Mouse (Mus musculus): ENCODE measurements at regions not wholly inside any gene's neighbourhood (a gene's known extent, or its start where the extent isn't known, plus 50 kb on each side); places are given as distances from the start of the nearest gene placed in this dataset.
"Not testable (repeated sequence)": the region's sequence is repeated elsewhere in the genome, so short reads cannot be mapped to it uniquely, and the experiment has no call there.

DNA sequence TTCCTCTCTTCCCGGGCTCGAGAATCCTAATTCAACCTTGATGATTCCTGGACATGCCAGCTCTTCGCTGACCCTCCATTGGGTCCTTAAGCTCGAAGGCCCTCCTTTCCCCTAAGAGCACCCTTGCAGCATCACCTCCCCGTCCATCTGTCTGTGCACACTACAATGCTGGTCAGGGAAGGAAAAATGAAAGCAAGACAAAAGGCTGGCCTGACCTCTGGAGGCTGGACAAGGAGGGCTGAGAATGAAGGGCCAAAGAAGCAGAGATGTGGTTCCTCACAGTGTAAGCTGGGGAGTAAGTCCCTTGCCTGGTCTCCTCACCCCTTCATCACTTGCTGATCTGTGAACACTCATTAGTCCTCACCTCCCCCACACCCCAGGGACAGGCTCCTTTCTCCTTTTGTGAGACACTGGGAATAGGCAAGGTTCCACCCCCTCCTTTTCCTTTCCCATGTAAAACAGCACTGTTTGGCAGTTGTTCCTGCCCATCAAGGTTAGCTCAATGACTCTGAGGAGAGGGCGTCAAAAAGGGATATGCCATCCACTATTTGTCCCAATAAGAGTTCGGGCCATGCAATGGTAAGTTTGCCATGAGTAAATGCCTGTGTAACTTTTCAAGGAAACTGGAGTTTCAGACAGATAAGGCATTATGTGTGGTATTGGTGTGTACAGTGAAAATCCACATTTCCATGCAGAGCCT is 332.3 kb downstream of the Diras2 start:
- no peak for DNase-seq

DNA sequence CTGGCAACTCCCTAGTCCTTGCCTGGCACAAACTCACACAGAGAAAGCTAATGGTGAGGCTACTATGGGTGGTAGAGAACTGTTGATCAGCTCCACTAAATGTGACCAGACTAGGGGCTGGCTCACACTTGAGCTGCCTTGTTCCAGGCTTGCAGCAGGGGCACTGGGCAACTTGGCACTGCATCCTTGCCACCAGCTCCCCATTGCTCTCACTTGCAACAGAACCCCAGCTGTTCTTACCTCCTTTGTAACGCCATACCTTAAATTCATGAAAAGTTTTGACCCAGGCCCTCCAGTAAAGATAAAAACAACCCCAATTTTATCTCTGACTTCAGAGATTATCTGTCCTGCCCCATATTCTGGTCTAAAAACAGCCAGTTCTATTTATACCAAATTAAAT is 328.7 kb downstream of the Diras2 start:
- DNase-seq, result no peak

DNA sequence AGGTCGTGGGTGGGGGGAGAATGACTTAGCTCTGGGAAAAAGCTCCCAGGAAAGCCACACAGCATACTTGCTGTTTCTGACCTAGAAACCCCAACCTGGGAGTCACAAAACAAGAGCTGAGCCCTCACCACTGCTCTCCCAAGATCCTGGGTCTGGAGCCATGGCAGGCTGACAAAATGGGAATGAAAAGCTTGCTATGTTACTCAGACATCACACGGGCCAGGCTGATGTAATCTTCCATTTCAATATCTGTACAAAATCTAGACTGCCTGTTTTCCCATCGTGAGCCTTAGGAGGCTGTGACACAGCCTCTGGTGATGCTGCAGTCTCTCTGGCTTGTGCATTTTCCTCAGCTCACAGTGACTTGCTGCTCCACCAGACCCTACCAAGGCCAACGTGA is 325.1 kb downstream of the Diras2 start:
- no peak for DNase-seq

DNA sequence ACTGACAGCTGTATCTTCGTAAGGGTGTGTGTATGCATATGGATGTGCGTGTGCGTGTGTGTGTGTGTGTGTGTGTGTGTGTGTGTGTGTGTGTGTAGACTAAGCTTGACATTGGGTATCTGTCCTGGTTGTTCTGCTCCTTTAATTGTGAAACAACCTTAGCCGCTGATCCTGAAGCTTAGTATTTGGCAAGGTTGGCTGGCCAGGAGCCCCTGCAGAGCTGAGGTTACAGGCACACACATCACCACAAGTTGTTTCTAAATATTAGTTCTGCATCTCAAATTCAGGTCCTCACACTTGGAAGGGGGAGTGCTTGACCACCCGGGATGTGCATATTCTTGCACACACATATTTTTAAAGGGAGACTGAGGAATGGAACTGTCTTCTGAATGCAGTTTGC is 314.7 kb downstream of the Diras2 start:
- DNase-seq, result no peak

DNA sequence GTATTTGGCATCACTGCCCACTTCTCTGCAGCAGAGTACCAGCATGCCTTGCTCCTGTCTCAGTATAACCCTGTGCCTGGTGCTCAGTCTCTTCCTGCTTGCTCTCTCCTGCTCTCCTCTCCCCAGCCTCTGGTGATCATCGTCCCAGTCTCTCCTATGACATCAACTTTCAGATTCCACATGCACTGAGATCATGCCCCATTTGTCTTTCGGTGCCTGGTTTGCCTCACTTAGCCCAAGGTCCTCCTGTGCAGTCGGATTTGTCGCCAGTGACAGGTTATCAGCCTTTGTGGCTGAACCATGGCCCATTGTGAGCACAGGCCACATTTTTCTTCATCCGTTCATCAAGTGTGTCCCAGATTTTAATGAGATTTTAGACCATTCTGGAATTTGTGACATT is 314.0 kb downstream of the Diras2 start:
- peak; percentile 24 to 39 for DNase-seq

DNA sequence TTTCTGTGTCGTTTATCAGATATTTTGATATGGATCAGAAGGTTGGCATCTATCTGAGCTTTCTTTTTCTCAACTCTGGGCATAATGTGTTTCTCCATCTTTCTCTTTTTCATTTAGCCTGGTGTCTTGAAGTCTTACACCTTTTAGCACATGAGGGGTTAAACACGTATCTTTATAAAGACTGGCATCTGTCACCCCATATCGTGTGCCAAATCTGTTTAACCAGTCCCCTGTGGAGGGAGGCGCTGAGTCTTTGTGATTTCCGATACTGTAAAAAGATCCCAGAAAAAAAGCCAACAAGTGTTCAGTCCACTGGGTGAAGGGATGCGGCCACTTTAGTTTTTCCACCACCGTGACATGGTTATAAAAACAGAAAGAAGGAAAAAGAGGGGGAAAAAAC is 313.3 kb downstream of the Diras2 start:
- no peak for DNase-seq

DNA sequence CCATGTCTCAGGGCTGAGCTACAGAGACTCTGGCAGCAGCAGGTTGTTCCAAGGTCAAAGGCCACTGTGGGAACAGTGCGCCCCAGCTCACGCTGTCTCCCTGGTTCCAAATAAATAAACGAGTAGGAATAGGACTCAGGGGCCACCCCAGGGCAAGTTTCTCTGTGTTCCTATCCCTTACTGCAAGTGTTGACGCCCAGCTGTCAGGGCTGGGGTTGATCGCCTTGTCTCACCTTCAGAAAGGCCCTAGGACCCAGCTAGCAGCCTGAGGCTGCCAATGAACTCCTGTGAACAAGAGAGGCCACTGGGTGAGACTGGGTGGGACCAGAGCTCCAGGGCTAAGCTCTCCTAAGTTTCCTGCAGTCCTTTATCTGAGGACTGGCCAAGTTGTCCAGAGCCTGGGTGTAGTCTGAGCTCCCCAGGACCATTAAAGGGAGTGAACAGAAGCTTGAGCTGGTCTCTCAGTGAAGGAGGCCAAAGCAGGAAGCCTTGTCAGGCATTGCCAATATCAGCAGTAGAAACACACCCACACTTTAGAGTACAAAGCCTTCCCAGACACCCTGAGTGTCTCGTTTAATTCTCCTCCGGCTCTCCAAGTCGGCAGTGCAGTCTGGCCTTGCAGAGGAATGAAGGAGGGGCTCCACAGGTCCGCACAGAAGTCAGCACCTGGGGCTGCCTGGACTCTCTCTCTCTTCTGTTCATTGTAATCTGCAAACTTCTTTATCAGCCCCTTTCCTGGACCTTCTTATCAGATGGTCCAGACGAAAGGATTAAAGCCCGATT is 308.6 kb downstream of the Diras2 start:
- DNase-seq, result peak in 1 of 2 experiments; percentile 39

DNA sequence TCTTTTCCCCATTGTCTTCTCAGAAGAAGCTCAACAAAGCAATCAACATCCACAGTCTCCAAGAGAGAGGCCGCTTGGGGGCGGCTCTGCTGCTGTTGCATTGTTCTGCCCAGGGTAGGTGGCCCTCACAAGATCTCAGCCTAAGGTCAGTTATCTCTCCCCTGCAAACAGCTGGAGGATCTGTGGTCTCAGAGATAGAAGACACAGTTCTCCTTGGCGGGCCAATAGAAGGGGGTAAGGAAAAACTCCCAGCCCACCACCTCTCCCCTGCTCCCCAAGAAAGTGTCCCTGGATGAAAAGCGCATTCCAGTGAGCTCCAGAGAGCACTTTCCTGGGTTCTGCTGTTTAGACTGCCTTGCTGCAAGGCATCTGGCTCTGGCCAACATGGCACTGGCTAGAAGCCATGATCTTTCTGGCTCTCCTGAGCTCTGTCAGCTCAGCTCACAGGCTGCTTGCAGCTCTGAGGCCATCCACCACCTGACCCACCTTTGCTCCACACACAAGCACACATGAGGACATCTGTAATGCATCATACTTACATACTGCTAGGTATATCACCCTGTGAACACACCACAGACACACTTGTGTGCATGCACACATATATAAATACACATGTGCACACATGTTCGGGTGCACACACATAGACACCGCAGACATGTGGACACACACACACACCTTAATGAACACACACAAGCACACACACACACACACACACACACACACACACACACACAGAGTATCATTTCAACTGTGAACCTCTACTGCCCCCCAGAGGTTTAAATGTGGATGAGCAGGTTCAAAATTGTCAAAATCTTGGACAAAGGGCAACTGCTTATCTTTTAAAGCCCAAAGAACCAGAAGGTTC is 307.7 kb downstream of the Diras2 start:
- DNase-seq, result peak; percentile 37 to 68

DNA sequence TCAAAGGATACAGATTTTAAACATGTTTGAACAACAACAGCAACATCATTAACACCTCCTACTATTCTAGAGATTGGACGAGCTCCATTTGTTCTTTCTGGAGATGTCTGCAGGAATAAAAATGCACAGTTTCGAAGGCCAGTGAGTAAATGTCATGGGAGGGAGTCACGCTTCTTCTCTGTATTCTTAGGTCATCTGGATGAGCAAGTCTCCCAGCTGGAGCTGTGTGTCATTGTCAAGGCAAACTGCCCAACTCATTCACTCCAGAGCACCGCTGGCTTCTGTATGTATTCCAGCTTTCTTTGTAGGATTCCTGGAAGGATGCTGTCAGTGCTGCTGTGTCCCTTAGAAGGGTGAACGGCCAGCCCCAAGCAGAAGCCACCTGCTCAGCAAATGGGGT is 297.1 kb downstream of the Diras2 start:
- peak; percentile 71 to 74 for DNase-seq

DNA sequence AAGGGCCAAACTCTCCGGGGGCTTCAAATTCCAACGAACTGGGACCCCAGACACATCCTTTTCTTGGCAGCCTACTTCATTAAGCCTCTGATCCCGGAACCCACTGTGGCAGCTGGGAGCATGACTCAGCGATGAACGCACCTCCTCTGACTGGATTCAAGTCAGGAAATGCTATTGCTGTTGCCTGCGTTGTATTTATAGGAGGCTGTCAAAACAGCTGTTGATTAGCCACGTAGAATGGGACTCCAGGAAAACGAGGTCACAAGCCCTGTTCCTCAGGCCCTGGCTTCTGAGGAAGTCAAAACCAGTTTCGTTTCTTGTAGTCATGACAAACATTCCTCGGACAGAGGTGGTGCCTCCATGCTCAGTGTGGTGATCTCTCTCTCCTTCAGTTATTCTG is 295.0 kb downstream of the Diras2 start:
- DNase-seq, result peak; percentile 61 to 70

DNA sequence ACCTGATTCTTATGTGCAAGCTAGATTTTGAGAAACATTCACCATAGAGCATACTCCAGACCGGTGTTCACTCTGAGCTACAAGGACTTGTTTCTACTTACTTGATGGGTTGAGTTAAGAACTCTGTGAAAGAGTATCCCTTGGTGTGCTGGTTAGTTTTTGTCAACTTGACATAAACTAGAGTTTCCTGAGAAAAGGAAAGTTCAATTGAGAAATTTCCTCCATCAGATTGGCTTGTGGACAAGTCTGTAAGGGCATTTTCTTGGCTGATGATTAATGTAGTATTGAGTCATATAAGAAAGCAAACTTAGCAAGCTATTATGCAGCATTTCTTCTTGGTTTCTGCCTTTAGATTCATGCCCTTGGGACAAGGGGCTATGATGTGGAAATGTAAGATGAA is 291.5 kb downstream of the Diras2 start:
- no peak for DNase-seq

DNA sequence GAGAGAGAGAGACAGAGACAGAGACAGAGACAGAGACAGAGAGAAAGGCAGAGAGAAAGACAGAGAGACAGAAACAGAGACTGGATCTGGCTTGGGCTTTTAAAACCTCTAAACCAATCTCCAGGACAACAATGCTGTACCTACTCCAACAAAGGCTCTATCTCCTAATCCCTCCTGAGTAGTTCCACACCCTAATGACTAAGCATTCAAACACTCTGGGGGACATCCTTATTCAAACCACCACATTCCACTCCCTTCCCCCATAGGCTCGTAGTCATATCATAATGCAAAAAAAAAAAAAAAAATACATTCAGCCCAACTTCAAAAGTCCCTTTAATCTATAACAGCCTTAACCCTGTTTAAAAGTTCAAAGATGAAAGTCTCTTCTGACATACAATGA is 289.3 kb downstream of the Diras2 start:
- DNase-seq, result no peak

DNA sequence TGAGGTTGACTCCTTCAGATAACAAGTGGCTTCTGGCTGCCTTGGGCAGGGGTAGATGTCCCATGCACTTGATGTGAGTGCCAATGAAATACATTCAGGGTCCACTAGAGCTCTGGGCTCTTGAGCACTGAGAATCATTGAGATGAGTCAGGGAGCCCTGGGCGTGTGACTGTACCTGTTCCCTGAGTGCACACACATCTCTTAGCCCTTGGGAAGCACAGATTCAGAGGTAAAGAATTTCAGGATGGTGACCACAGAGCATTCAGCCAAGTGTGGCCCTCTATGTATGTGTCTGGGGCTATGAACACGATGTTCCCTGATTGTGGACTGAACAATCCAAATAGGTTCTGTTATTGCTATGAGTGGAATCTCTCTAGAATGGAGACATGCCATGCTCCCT is 281.6 kb downstream of the Diras2 start:
- DNase-seq, result no peak

DNA sequence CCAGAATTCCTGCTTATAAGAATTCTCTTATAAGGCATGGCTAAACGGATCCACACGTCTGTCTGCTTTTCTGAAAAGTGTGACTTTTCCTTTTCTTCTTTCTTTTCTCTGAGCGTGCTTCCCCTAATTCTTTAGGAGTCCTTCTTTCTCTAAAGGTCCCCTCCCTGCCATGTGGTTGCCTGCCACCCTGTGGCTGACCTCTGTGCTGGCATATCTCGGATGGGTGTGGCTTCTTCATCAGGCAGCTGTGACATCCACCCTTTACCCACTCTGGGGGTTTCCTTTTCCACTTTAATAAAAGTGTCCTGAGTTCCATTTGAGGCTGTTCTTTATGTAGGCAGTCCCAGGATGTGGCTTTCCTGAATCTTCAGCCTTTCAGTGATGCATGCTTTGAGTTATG is 280.7 kb downstream of the Diras2 start:
- peak in 1 of 2 experiments; percentile 18 for DNase-seq

DNA sequence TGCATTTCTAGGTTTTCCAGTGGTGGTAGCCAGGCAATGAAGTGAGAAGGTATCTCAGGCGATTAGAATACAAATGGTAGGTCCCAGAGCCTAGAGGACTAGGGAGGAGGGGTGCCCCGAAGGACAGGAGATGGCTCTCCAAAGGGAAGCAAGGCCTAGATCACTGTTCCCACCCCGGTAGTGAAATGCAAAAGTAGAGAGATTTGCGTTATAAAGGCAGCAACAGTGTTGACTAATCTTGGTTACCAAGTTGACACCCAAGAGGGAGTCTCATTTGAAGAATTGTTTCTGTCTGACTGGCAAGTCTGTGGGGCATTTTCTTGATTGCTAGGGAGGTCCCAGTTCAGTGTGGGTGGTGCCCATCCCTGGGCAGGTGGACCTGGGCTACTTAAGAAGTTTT is 278.8 kb downstream of the Diras2 start:
- no peak for DNase-seq

DNA sequence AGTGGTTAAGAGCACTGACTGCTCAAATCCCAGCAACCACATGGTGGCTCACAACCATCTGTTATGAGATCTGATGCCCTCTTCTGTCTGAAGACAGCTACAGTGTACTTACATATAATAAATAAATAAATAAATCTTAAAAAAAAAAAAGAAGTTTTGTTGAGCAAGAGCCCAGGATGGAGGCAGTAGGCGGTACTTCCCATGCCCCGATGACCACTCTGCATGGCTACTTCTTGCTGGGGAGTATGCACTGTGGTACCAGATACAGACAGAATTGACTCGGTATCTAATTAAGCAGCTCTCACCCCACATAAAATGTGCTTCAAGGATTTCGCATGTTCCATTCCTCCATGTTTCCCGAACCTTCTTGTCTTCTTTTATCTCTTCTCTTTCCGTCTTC is 278.4 kb downstream of the Diras2 start:
- DNase-seq, result not testable (repeated sequence)

DNA sequence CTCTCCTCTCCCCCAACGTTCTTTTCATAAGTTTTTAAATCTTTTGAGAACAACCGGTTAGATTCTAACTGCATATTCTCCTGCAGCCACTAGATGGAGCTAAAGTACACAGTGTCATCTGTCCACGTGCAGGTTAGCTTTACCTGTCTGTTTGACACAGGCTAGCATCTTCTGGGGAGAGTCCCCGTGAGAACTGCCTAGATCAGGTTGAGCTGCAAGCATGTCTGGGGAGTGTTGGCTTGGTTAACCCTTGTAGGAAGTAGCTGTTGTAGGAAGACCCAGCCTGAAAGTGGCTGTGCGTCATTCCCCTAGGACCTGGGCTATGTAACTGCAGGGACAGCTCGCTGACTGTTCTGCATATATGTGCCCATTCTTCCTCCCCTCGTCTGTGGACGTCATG is 277.9 kb downstream of the Diras2 start:
- DNase-seq, result no peak

DNA sequence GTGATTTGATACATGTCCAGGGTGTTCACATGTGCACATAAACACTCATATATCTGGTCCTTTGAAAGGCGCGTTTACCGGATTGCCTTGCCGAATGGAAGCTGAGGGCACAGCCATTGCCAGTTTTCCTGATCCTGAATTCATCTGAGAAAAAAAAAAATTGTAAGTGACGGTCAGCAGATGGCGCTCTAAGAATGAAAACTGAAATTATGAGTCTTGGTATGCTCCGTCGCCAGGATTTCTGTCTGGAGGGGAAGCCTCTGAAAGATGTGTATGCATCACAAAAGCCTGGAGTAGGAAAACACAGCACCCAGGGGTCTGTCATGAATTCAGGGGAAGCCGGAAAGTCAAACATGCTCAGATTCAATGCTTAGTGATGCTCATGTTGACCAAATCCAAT is 276.9 kb downstream of the Diras2 start:
- DNase-seq, result peak in 1 of 2 experiments; percentile 32

DNA sequence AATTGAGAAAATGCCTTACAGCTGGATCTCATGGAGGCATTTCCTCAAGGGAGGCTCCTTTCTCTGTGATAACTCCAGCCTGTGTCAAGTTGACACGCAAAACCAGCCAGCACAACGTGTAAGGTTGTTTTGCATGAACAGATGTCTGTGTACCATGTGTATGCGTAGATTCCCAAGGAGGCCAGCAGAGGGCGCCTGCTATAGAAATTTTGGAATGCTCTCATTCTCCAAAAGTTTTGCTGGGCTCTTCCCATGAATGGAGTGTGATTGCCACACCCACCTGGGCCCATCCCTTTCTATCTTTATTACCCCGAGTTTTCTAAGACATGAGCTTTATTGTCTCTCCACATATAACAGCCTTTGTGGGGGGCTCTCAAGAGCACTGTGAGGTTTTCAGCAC is 275.4 kb downstream of the Diras2 start:
- no peak for DNase-seq

DNA sequence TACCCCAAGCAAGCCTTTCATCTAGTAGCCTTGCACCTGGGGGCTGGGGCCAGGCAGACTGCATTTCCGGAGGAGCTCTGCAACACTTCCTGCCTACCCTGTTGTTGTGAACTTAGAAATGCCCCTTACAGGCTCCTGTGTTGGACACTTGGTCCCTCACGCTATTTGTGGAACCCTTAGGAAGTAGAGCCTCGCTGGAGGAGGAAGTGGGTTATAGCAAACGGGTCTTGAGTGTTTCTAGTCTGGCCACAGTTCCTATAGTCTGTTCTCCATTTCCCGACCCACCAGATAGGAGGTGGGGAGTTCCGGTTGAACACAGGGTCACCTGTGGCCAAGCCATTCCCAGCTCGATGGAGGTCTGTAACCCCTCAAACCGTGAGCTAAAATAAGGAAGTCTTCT is 272.7 kb downstream of the Diras2 start:
- DNase-seq, result no peak

DNA sequence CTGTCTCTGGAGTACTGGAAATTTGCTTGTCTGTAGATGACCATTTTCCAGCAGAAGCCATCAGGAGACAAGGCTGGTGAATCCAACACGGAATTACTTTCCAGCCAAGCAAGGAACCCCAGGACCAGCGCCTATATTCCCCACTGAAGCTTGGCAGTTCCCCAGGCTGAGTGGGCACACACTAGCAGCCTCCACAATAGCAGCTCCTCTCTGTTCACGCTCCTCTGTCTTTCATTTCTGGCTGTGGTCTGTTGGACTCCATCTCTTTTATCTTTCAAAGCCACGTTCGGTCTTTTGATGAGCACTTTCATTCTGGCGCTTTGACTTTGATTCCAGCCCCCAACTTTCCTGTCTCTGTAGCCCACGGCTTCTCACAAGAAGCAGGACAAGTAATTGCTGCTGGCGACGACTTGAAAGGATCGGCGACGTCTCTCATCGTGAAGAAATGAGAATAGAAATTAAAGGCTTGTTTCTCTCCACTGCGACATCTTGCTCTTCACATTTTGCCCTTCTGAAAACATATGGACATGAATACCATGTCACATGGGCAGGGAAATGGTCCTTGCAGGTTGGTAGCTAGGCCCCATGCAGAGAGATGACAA is 268.0 kb downstream of the Diras2 start:
- no peak for DNase-seq

DNA sequence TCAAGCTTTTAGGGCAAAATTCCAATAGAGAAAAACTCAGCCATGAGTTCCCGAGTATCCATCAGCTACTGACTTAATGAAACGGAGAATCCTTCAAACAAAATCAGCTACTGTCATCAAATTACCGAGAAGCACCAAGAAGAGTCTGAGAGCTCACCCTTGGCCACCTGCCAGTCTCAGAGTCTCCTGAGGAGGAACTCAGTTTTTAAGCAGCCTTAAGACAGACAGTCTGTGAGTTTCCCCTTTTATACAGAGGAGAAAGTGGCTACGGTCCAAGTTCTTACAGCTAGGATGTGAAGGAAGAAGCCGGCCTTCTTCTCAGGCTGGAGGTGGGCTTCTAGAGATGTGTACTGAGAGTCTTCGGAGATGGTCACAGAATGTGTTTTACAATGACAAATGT is 262.8 kb downstream of the Diras2 start:
- DNase-seq, result no peak

Measured in adrenal gland, postnatal 36 days (tissue).